Mouse (Mus musculus) bone marrow macrophage, adult 2 months (primary cell): ENCODE data around the gene Disp2.

Source experiments
- CTCF ChIP-seq: IDR thresholded peaks from 2 replicates; pipeline ENCODE4 v1.5.1; 2012; ENCODE audit warnings: low read depth, mild to moderate bottlenecking, low read length, moderate library complexity
- POLR2A ChIP-seq: IDR thresholded peaks from 2 replicates; pipeline ENCODE4 v1.6.1; 2012; ENCODE audit warnings: mild to moderate bottlenecking, low read depth, low read length, borderline replicate concordance

DNA sequence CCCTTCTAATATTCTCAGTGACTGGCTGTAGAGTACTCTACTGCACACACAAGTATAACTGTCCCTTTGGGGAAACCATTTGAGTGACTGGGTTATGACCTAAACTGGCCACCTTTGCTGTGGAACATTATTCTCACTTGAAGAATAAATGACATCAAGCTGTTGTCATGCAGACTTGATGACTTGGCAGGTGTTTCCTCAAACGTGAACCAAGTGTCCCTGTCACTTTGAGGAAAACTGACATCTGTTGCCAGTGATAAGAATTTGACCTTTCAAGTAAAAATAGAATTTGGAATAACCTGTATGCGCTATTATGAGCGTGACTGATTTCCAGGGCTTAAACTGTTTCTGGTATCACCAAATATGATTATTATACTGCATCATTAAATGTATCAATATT, 39.2 kb upstream of the Disp2 start:
- TF ChIP-seq CTCF (no peak), POLR2A (no peak)
